Mouse (Mus musculus): ENCODE results near the gene Rtp2. TPM values are rescaled to one million over a fixed set of nuclear protein-coding genes. Genes with fewer than 3 reads are reported as not detected.
A peak's percentile ranks its signal among the peaks of the same experiment; 100 is the strongest.

Gene Rtp2
- polyA plus RNA-seq, 1 experiment: not detected

GRCm38 (mm10) chr16:23897984-23898586, 34.1 kb downstream of the Rtp2 start:
- TF ChIP-seq POLR2A (IDR thresholded peaks at IDR 0.05; ENCODE audit: low read depth, low read length) (no peak), CTCF (IDR thresholded peaks at IDR 0.05; ENCODE audit: borderline replicate concordance, insufficient read depth, low read length) (peak; percentile 49; the same call in 1 of the 2 replicates)
- Histone ChIP-seq H3K4me3 (ENCODE audit: insufficient read depth, low read length) (peak overlapping the region; percentile 30), H3K27ac (ENCODE audit: insufficient read depth, low read length) (no peak overlapping the region), H3K4me1 (ENCODE audit: control insufficient read depth, insufficient read depth, low read length) (0 out of 2 replicates have a peak, but pooled peaks cover 3% of the 10 kb centered on the region)

DNA sequence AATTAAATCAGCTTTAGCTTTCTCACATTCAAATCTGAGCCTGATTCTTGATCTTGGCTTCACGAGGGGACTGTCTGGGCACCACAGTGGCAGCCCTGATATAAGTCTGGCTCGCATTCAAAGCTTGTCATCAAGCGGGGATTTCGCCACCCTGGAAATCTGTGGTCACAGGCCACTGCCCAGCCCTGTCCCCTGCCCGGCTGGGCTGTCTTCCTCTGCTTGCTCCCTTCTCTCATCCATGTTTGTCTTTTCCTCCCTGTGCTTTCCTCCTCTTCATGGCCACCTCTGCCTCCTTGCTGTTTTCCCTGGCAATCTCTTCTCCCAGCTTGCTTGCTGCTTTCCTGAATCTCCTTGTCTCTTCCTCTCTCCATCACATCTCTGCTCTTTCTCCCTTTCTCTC, 34.7 kb downstream of the Rtp2 start:
- Histone ChIP-seq H3K4me3 (ENCODE audit: insufficient read depth, low read length) (no peak overlapping the region; the same call in 1 of the 2 replicates), H3K4me1 (ENCODE audit: control insufficient read depth, insufficient read depth, low read length) (0 out of 2 replicates have a peak, but pooled peaks cover 3% of the 10 kb centered on the region), H3K27ac (ENCODE audit: insufficient read depth, low read length) (no peak overlapping the region)
- no peak for TF ChIP-seq CTCF (IDR thresholded peaks at IDR 0.05; ENCODE audit: borderline replicate concordance, insufficient read depth, low read length)
- no peak for TF ChIP-seq POLR2A (IDR thresholded peaks at IDR 0.05; ENCODE audit: low read depth, low read length)

DNA sequence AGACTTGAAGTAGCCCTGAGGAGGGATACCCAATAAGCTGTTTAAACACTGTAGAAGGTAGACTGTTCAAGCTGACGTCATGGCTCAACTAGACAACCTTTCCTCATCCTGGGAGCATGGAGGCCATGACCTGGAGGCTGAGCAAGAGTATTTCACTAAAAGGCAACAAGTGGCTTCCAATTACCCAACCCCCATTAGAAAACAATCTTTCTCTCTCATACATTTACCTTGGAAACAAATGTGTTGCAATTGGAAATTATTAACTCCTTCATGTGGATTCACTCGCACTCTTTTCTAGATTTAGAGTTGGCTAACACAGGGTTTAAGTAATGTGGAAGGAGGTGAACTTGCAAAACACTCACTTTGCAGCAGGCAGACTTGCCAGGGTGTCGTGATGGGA, 37.1 kb downstream of the Rtp2 start:
- Histone ChIP-seq H3K4me3 (ENCODE audit: insufficient read depth, low read length) (no peak overlapping the region), H3K27ac (ENCODE audit: insufficient read depth, low read length) (no peak overlapping the region)
- TF ChIP-seq POLR2A (IDR thresholded peaks at IDR 0.05; ENCODE audit: low read depth, low read length) (no peak), CTCF (IDR thresholded peaks at IDR 0.05; ENCODE audit: borderline replicate concordance, insufficient read depth, low read length) (no peak)

DNA sequence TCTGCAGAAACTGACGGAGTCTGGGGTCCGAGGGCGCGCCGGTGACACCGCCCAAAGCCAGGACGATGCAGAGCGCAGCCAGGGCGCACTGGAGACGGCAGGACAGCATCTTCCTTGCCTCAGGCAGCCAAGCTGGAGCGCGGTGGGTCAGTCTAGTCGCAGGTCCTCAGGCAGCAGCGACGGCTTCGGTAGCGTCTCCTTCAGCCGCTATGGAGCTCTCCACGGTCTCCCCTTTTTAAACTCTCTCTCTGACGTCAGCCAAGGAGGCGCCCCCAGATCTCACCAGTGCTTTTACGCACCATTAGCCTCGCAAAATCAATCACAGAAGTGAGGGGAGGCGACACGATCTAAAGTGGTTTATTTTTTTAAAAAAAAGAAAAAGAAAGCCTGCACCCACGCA, 41.6 kb downstream of the Rtp2 start, which contains the start of gene Sst:
Gene Sst (minus strand): TSS at position 323 of the 400 bp plus-strand sequence.
- no peak for TF ChIP-seq POLR2A (IDR thresholded peaks at IDR 0.05; ENCODE audit: low read depth, low read length)
- TF ChIP-seq CTCF (IDR thresholded peaks at IDR 0.05; ENCODE audit: borderline replicate concordance, insufficient read depth, low read length): no peak
- Histone ChIP-seq H3K4me3 (ENCODE audit: insufficient read depth, low read length) (no peak within 1 kb of the TSS), H3K27ac (ENCODE audit: insufficient read depth, low read length) (no peak within 1 kb of the TSS), H3K4me1 (ENCODE audit: control insufficient read depth, insufficient read depth, low read length) (no peaks in the 10 kb centered on the region)

More for the DNA sequence above, 37.1 kb downstream of the Rtp2 start:
- H3K4me1 ChIP-seq (ENCODE audit: control insufficient read depth, insufficient read depth, low read length): 0 out of 2 replicates have a peak, but pooled peaks cover 3% of the 10 kb centered on the region

GRCm38 (mm10) chr16:23890151-23890550, 42.0 kb downstream of the Rtp2 start:
- TF ChIP-seq POLR2A (IDR thresholded peaks at IDR 0.05; ENCODE audit: low read depth, low read length): no peak
- no peak for TF ChIP-seq CTCF (IDR thresholded peaks at IDR 0.05; ENCODE audit: borderline replicate concordance, insufficient read depth, low read length)
- H3K4me3 ChIP-seq (ENCODE audit: insufficient read depth, low read length): no peak overlapping the region
- H3K4me1 ChIP-seq (ENCODE audit: control insufficient read depth, insufficient read depth, low read length): no peaks in the 10 kb centered on the region
- H3K27ac ChIP-seq (ENCODE audit: insufficient read depth, low read length): no peak overlapping the region

DNA sequence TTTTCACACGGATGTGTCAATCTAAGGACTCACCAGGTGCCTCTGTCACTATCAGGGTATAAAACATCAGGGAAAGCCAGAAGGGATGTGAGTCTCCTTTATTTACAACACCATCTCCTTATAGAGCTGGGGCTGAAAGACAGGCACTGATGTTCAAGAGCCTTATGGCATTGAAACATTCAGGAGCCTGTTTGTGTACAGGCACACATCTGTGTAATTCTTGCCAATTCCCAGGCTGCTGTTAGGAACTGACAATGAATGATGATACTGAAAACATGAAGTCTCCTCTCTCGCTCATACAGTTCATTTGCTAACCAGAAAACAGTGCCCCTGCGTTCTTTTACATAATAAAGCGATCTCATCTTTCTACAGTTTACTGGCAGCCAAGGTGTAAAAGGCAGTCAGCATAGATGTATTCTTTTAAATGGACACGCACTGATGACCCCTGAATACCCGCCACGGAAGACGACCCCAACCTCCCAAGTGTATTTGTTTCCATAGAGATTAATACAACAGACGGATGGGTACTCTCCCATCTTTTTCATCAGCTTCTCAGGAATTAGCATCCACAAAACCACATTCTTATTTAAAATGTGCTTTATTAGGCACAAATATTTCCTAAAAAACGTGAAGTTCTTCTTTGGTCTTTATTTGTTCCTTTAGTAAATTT, 44.1 kb downstream of the Rtp2 start:
- H3K27ac ChIP-seq (ENCODE audit: insufficient read depth, low read length): no peak overlapping the region
- no peak overlapping the region for H3K4me3 ChIP-seq (ENCODE audit: insufficient read depth, low read length)
- no peaks in the 10 kb centered on the region for H3K4me1 ChIP-seq (ENCODE audit: control insufficient read depth, insufficient read depth, low read length)
- no peak for TF ChIP-seq POLR2A (IDR thresholded peaks at IDR 0.05; ENCODE audit: low read depth, low read length)
- TF ChIP-seq CTCF (IDR thresholded peaks at IDR 0.05; ENCODE audit: borderline replicate concordance, insufficient read depth, low read length): no peak

DNA sequence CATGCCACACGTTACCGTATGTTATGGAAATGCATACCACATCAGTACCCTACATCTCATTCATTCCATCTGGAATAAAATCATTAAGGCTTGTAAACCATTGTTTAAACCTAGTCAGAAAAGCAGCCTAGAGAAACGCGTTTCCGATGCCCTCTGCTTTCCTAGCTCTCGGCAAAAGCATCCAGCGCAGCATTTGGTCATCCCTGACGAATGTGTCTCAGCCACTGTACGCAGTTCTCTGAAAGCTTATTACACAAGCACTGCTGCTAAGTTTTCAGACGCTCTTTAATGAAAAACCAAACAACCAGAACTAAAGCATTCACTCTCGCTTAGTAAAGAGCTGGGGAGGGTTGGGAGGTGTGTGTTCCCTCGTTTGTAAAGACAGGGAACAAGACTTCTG, 47.1 kb downstream of the Rtp2 start:
- Histone ChIP-seq H3K27ac (ENCODE audit: insufficient read depth, low read length) (no peak overlapping the region), H3K4me3 (ENCODE audit: insufficient read depth, low read length) (no peak overlapping the region), H3K4me1 (ENCODE audit: control insufficient read depth, insufficient read depth, low read length) (no peaks in the 10 kb centered on the region)
- TF ChIP-seq CTCF (IDR thresholded peaks at IDR 0.05; ENCODE audit: borderline replicate concordance, insufficient read depth, low read length): no peak
- no peak for TF ChIP-seq POLR2A (IDR thresholded peaks at IDR 0.05; ENCODE audit: low read depth, low read length)

Other genes starting within 250 kb of the Rtp2 start
- not detected in 2 replicates for gene Sst, start 41.4 kb downstream of the Rtp2 start, polyA plus RNA-seq (2011; ENCODE audit: insufficient read length, low read depth, missing spikeins)
- gene Gm37419, start 56.1 kb upstream of the Rtp2 start, polyA plus RNA-seq (2011; ENCODE audit: insufficient read length, low read depth, missing spikeins): not detected in 2 replicates
- 12.8 and 13.1 TPM in 2 replicates for gene Bcl6, start 56.5 kb upstream of the Rtp2 start, polyA plus RNA-seq (2011; ENCODE audit: insufficient read length, low read depth, missing spikeins)

Data from embryonic fibroblast, embryonic 13.5 days (primary cell).